Mouse (Mus musculus) CH12.LX (cell line): ENCODE results near the gene Prmt1. TPM values are rescaled to one million over a fixed set of nuclear protein-coding genes. Genes with fewer than 3 reads are reported as not detected.
A peak's percentile ranks its signal among the peaks of the same experiment; 100 is the strongest.

Source experiments
- DNase-seq: peaks from one replicate; pipeline ENCODE4 v3.0.0-alpha.2; 2013; ENCODE audit errors: extremely low read depth
- H3K27ac ChIP-seq: 2 replicates; pipeline ENCODE4 v1.5.1; 2012; ENCODE audit warnings: low read depth, mild to moderate bottlenecking, control low read depth, moderate library complexity; ENCODE audit not compliant: insufficient read depth
- H3K27me3 ChIP-seq: replicated peaks from 2 replicates; pipeline ENCODE3; 2012; ENCODE audit warnings: inconsistent platforms
- H3K36me3 ChIP-seq, 2 experiments: replicated peaks in 1 of 2; 2 replicates each; pipeline versions ENCODE3 to v1.6.1; 2012; ENCODE audit warnings: inconsistent platforms in 1 of 2, low read length in 1 of 2, mild to moderate bottlenecking in 1 of 2, mixed read lengths in 1 of 2, moderate library complexity in 1 of 2; ENCODE audit not compliant: control insufficient read depth in 1 of 2, insufficient read depth in 1 of 2
- H3K4me1 ChIP-seq, 2 experiments: 2 replicates each; pipeline ENCODE4 v1.6.1; 2012; ENCODE audit warnings: inconsistent platforms in 1 of 2, moderate library complexity in 1 of 2; ENCODE audit not compliant: insufficient read depth in 2 of 2, control insufficient read depth in 1 of 2
- H3K4me2 ChIP-seq: 2 replicates; pipeline ENCODE4 v1.6.1; 2012; ENCODE audit warnings: low read depth, mild to moderate bottlenecking, control low read depth; ENCODE audit not compliant: poor library complexity, insufficient read depth, severe bottlenecking
- H3K4me3 ChIP-seq, 3 experiments: fragments of 150-350 bp in 1 of 3; sonication (generic) in 1 of 3; replicated peaks in 1 of 3; 2 replicates each; pipeline versions ENCODE3 to v1.5.1; 2011 to 2012; ENCODE audit warnings: low read depth in 2 of 3, low read length in 2 of 3, mild to moderate bottlenecking in 2 of 3, moderate library complexity in 2 of 3, control low read depth in 1 of 3, improper control_type of control experiment in 1 of 3, inconsistent platforms in 1 of 3, mixed read lengths in 1 of 3; ENCODE audit not compliant: poor library complexity in 1 of 3
- H3K79me2 ChIP-seq: replicated peaks from 2 replicates; pipeline ENCODE4 v1.6.1; 2012; ENCODE audit warnings: mild to moderate bottlenecking, moderate library complexity; ENCODE audit not compliant: control insufficient read depth, poor library complexity, insufficient read depth, severe bottlenecking; ENCODE audit errors: extremely low read depth
- H3K9ac ChIP-seq: 2 replicates; pipeline ENCODE4 v1.6.1; 2012; ENCODE audit warnings: low read depth, mild to moderate bottlenecking, control low read depth, moderate library complexity; ENCODE audit not compliant: insufficient read depth
- H3K9me3 ChIP-seq: replicated peaks from 2 replicates; pipeline ENCODE3; 2012; ENCODE audit warnings: low read length, inconsistent platforms, mixed read lengths
- CHD1 ChIP-seq: IDR thresholded peaks from 2 replicates; pipeline ENCODE4 v1.6.1; 2012; ENCODE audit warnings: low read depth, low read length, improper control_type of control experiment, inconsistent platforms
- CHD2 ChIP-seq: IDR thresholded peaks from 2 replicates; pipeline ENCODE4 v1.6.1; 2011; ENCODE audit warnings: low read length, improper control_type of control experiment
- CTCF ChIP-seq, 2 experiments: IDR thresholded peaks in 1 of 2; conservative IDR thresholded peaks in 1 of 2; 2 replicates each; pipeline ENCODE4 v1.5.1; 2011 to 2012; ENCODE audit warnings: low read depth in 2 of 2, low read length in 2 of 2, improper control_type of control experiment in 1 of 2, inconsistent platforms in 1 of 2, mild to moderate bottlenecking in 1 of 2, moderate library complexity in 1 of 2
- ETS1 ChIP-seq: conservative IDR thresholded peaks from 2 replicates; pipeline ENCODE4 v1.6.1; 2012; ENCODE audit warnings: low read depth, mild to moderate bottlenecking, inconsistent platforms, low read length, improper control_type of control experiment, moderate library complexity
- GABPA ChIP-seq: IDR thresholded peaks from 2 replicates; pipeline ENCODE4 v1.6.1; 2012; ENCODE audit warnings: low read depth, low read length, improper control_type of control experiment, inconsistent platforms; ENCODE audit not compliant: insufficient replicate concordance
- HCFC1 ChIP-seq: IDR thresholded peaks from 2 replicates; pipeline ENCODE4 v1.6.1; 2012; ENCODE audit warnings: low read depth, mild to moderate bottlenecking, inconsistent platforms, low read length, improper control_type of control experiment
- JUN ChIP-seq: IDR thresholded peaks from 2 replicates; pipeline ENCODE4 v1.6.1; 2011; ENCODE audit warnings: low read depth, mild to moderate bottlenecking, low read length, improper control_type of control experiment, moderate library complexity; ENCODE audit not compliant: insufficient read depth
- MAX ChIP-seq: IDR thresholded peaks from 2 replicates; pipeline ENCODE4 v1.6.1; 2011; ENCODE audit warnings: low read length, improper control_type of control experiment
- MAZ ChIP-seq: IDR thresholded peaks from 2 replicates; pipeline ENCODE4 v1.6.1; 2012; ENCODE audit warnings: low read depth, mild to moderate bottlenecking, inconsistent platforms, low read length, improper control_type of control experiment, moderate library complexity
- MEF2A ChIP-seq: IDR thresholded peaks from 2 replicates; pipeline ENCODE4 v1.6.1; 2014; ENCODE audit warnings: low read depth, mild to moderate bottlenecking, inconsistent platforms, low read length, improper control_type of control experiment, borderline replicate concordance
- MYC ChIP-seq: IDR thresholded peaks from 2 replicates; pipeline ENCODE4 v1.6.1; 2011; ENCODE audit warnings: low read depth, mild to moderate bottlenecking, improper control_type of control experiment, low read length
- NELFE ChIP-seq: IDR thresholded peaks from 2 replicates; pipeline ENCODE4 v1.6.1; 2011; ENCODE audit warnings: low read depth, low read length, improper control_type of control experiment
- PAX5 ChIP-seq: IDR thresholded peaks from 2 replicates; pipeline ENCODE4 v1.6.1; 2012; ENCODE audit warnings: low read length, inconsistent platforms, mixed read lengths
- SIN3A ChIP-seq: IDR thresholded peaks from 2 replicates; pipeline ENCODE4 v1.6.1; 2012; ENCODE audit warnings: low read length, improper control_type of control experiment, inconsistent platforms
- TBP ChIP-seq: conservative IDR thresholded peaks from 2 replicates; pipeline ENCODE4 v1.6.1; 2011; ENCODE audit warnings: low read depth, low read length, improper control_type of control experiment
- TCF12 ChIP-seq: IDR thresholded peaks from 2 replicates; pipeline ENCODE4 v1.6.1; 2014; ENCODE audit warnings: low read depth, mild to moderate bottlenecking, inconsistent platforms, low read length, improper control_type of control experiment
- UBTF ChIP-seq: IDR thresholded peaks from 2 replicates; pipeline ENCODE4 v1.6.1; 2012; ENCODE audit warnings: low read depth, mild to moderate bottlenecking, inconsistent platforms, low read length, improper control_type of control experiment, moderate library complexity
- USF2 ChIP-seq: conservative IDR thresholded peaks from 2 replicates; pipeline ENCODE4 v1.6.1; 2011; ENCODE audit warnings: low read depth, low read length, improper control_type of control experiment
- ZC3H11A ChIP-seq: IDR thresholded peaks from 2 replicates; pipeline ENCODE4 v1.6.1; 2012; ENCODE audit warnings: low read depth, mild to moderate bottlenecking, inconsistent platforms, low read length, improper control_type of control experiment
- dilution Hi-C: fragments of 300-500 bp; cut with MboI; formaldehyde crosslinking; loops from 2 replicates; pipeline ENCODE4 v1.14.3; 2020; ENCODE audit warnings: low sequenced_read_pairs; ENCODE audit not compliant: extremely low pct_unique_long_range_greater_than_20kb, extremely low pct_ligation_motif_present
- in situ Hi-C: fragments of 300-500 bp; cut with MboI; formaldehyde crosslinking; loops from 3 replicates; pipeline ENCODE4 v1.14.3; 2019; ENCODE audit warnings: low sequenced_read_pairs, low pct_ligation_motif_present, low pct_unique_long_range_greater_than_20kb, mixed read lengths
- polyA plus RNA-seq: library from polyadenylated mRNA; unstranded; fragments of >175 nt; gene quantifications from 2 replicates; pipeline ENCODE4 v1.2.1, GENCODE M21; 2012; ENCODE audit warnings: low read depth; ENCODE audit not compliant: insufficient read length
- total RNA-seq, 2 experiments: library from RNA; depleted of rRNA; stranded (reverse); fragments of 300-350 nt in 1 of 2; fragments of >200 nt in 1 of 2; gene quantifications; 2 replicates each; pipeline ENCODE4 v1.2.3; 2012 to 2014

The Prmt1 gene
- total and polyA plus RNA-seq, 3 experiments: 231 to 642 (median 340) TPM

GRCm38 (mm10) chr7:45015344-45015956 lies 29.1 kb upstream of the Prmt1 start:
- in situ Hi-C loops: no loop called here
- TF ChIP-seq ETS1 (no peak), MAZ (no peak), UBTF (0 out of 2 replicates have a peak, but pooled peaks have one; percentile 42)
- TF ChIP-seq, all 38 proteins: peak for 1
- H3K4me1 ChIP-seq: peaks cover 0 to 31% of the 10 kb centered on the region in 2 experiments; a peak in 2 of 4 replicates

GRCm38 (mm10) chr7:45014096-45014451 lies 27.7 kb upstream of the Prmt1 start:
- no peaks in the 10 kb centered on the region for H3K27me3 ChIP-seq
- TF ChIP-seq TCF12: no peak
- no peak for TF ChIP-seq NELFE
- no peak for TF ChIP-seq CHD1
- TF ChIP-seq UBTF: no peak
- TF ChIP-seq MYC: no peak
- TF ChIP-seq PAX5: no peak
- TF ChIP-seq MAZ: no peak
- no peak for TF ChIP-seq SIN3A
- TF ChIP-seq CTCF (conservative IDR thresholded peaks at IDR 0.05 in 1 of 2, IDR thresholded peaks at IDR 0.05 in 1 of 2; ENCODE audit: low read depth in 2 of 2, low read length in 2 of 2): no peak
- no peak for TF ChIP-seq CHD2
- TF ChIP-seq MEF2A: no peak
- TF ChIP-seq USF2: no peak
- no peak for TF ChIP-seq ZC3H11A
- no peak for TF ChIP-seq GABPA
- no peak for TF ChIP-seq JUN
- no peak for TF ChIP-seq MAX
- TF ChIP-seq HCFC1: no peak
- no peak for TF ChIP-seq TBP
- TF ChIP-seq, all 38 proteins: peak for 0
- Histone ChIP-seq H3K4me3 (no peak overlapping the region), H3K27ac (no peak overlapping the region), H3K9me3 (no peaks in the 10 kb centered on the region), H3K4me1 (peaks cover 0 to 28% of the 10 kb centered on the region in 2 experiments; a peak in 2 of 4 replicates), H3K36me3 (peaks cover 41 to 48% of the 10 kb centered on the region in 2 experiments), H3K79me2 (peaks cover 18% of the 10 kb centered on the region), H3K9ac (no peak overlapping the region), H3K4me2 (0 out of 2 replicates have a peak overlapping the region, but pooled peaks have one; percentile 10)
- in situ Hi-C loops: no loop called here
- dilution Hi-C loops: no loop called here
- DNase-seq: no peak

More at GRCm38 (mm10) chr7:45015344-45015956, 29.1 kb upstream of the Prmt1 start:
- Histone ChIP-seq H3K9ac (peak overlapping the region; percentile 100), H3K27ac (peak overlapping the region; percentile 74), H3K27me3 (no peaks in the 10 kb centered on the region), H3K4me3 (peak overlapping the region; percentile 63 to 99 (median 92)), H3K4me2 (peak overlapping the region; percentile 30), H3K79me2 (peaks cover 18% of the 10 kb centered on the region), H3K36me3 (peaks cover 27 to 41% of the 10 kb centered on the region in 2 experiments), H3K9me3 (no peaks in the 10 kb centered on the region)
- DNase-seq: peak; percentile 17
- dilution Hi-C loops: no loop called here
